11 mouse cellular contexts compared by ENCODE assay signal in genomic region chr3:49908426-49909341, GRCm38 (mm10).
DNase-seq lines count a peak whose midpoint lies in the region; ATAC-seq and TF ChIP-seq lines count a peak whose summit lies in the region.
"Had no signal": no experiment of that assay in that cellular context is flagged by ENCODE, and none has a peak within 500 bp of the region (broad histone marks: within the 10 kb centered on the region; RNA-seq: fewer than 3 reads in every experiment).

No protein-coding gene starts in this region.

- no peak for TF ChIP-seq CTCF in lung, embryonic 14.5 days (IDR thresholded peaks at IDR 0.05; ENCODE audit: low read depth)

- peak; percentile 77 for ATAC-seq in lung, embryonic 14.5 days (ENCODE audit: insufficient read depth)
- peak; percentile 92 for ATAC-seq in embryonic facial prominence, embryonic 14.5 days (ENCODE audit: low read depth)
- peak; percentile 92 for ATAC-seq in kidney, embryonic 15.5 days (replicated peaks; ENCODE audit: low FRiP score)
- peak; percentile 29; the same call in 1 of the 2 replicates for ATAC-seq in neural tube, embryonic 14.5 days (ENCODE audit: low read depth)
- ATAC-seq in forebrain, embryonic 16.5 days, result no peak

- no peak overlapping the region for H3K9ac ChIP-seq in lung, embryonic 14.5 days
- H3K9ac ChIP-seq in embryonic facial prominence, embryonic 14.5 days (ENCODE audit: low read depth, low read length), result peak overlapping the region; percentile 21; the same call in 1 of the 2 replicates
- no peak overlapping the region for H3K9ac ChIP-seq in kidney, embryonic 15.5 days
- H3K9ac ChIP-seq in neural tube, embryonic 14.5 days (replicated peaks; ENCODE audit: low read depth, low read length), result no peak overlapping the region
- H3K9ac ChIP-seq in forebrain, embryonic 16.5 days (replicated peaks; ENCODE audit: low read depth, low read length), result no peak overlapping the region

- no peaks in the 10 kb centered on the region for H3K4me1 ChIP-seq in lung, embryonic 14.5 days (ENCODE audit: insufficient read depth)
- peaks cover 11% of the 10 kb centered on the region for H3K4me1 ChIP-seq in embryonic facial prominence, embryonic 14.5 days (ENCODE audit: control insufficient read depth, insufficient read depth, low read length)
- H3K4me1 ChIP-seq in kidney, embryonic 15.5 days, result peaks cover 31% of the 10 kb centered on the region
- H3K4me1 ChIP-seq in neural tube, embryonic 14.5 days (ENCODE audit: control insufficient read depth, insufficient read depth, low read length), result 0 out of 2 replicates have a peak, but pooled peaks cover 6% of the 10 kb centered on the region
- no peaks in the 10 kb centered on the region for H3K4me1 ChIP-seq in forebrain, embryonic 16.5 days (replicated peaks; ENCODE audit: control insufficient read depth, insufficient read depth, low read length)

- H3K4me3 ChIP-seq in lung, embryonic 14.5 days (ENCODE audit: low read depth, low read length), result no peak overlapping the region
- H3K4me3 ChIP-seq in embryonic facial prominence, embryonic 14.5 days (ENCODE audit: low read depth, low read length), result no peak overlapping the region
- no peak overlapping the region for H3K4me3 ChIP-seq in kidney, embryonic 15.5 days (replicated peaks)
- H3K4me3 ChIP-seq in neural tube, embryonic 14.5 days (ENCODE audit: low read depth, low read length), result no peak overlapping the region
- H3K4me3 ChIP-seq in forebrain, embryonic 16.5 days (replicated peaks; ENCODE audit: low read length), result no peak overlapping the region
- H3K4me3 ChIP-seq: myocyte had no signal

- no peak overlapping the region for H3K4me2 ChIP-seq in lung, embryonic 14.5 days
- peak overlapping the region; percentile 35 for H3K4me2 ChIP-seq in embryonic facial prominence, embryonic 14.5 days (ENCODE audit: low read depth, low read length)
- H3K4me2 ChIP-seq in kidney, embryonic 15.5 days, result peak overlapping the region; percentile 43
- H3K4me2 ChIP-seq in neural tube, embryonic 14.5 days (ENCODE audit: low read depth, low read length), result no peak overlapping the region; the same call in 1 of the 2 replicates
- H3K4me2 ChIP-seq in forebrain, embryonic 16.5 days (ENCODE audit: low read length), result no peak overlapping the region

- 29% methylated on average over 12 of the region's 12 CpGs for WGBS in lung, embryonic 14.5 days
- WGBS in embryonic facial prominence, embryonic 14.5 days, result 16% methylated on average over 12 of the region's 12 CpGs
- 14% methylated on average over 12 of the region's 12 CpGs for WGBS in kidney, embryonic 15.5 days
- 14% methylated on average over 12 of the region's 12 CpGs for WGBS in neural tube, embryonic 14.5 days
- WGBS in forebrain, embryonic 16.5 days, result 56% methylated on average over 12 of the region's 12 CpGs

- peak; percentile 80 for DNase-seq in lung, embryonic 14.5 days
- no peak for DNase-seq in lung, postnatal 25 days (ENCODE audit: low spot score)
- peak; percentile 95 for DNase-seq in embryonic facial prominence, embryonic 14.5 days (ENCODE audit: low spot score)
- DNase-seq in layer of hippocampus, postnatal 14 days (ENCODE audit: low spot score in 2 of 2), result no peak
- no peak for DNase-seq in spleen, postnatal 10 days (ENCODE audit: low spot score in 2 of 2)
- DNase-seq: cerebellum, postnatal 36 days had no signal

- H3K9me3 ChIP-seq in lung, embryonic 14.5 days (ENCODE audit: low read depth, low read length), result no peaks in the 10 kb centered on the region
- no peaks in the 10 kb centered on the region for H3K9me3 ChIP-seq in embryonic facial prominence, embryonic 14.5 days (ENCODE audit: control insufficient read depth, low read length)
- no peaks in the 10 kb centered on the region for H3K9me3 ChIP-seq in kidney, embryonic 15.5 days (replicated peaks)
- no peaks in the 10 kb centered on the region for H3K9me3 ChIP-seq in neural tube, embryonic 14.5 days (ENCODE audit: control insufficient read depth, low read length)
- H3K9me3 ChIP-seq in forebrain, embryonic 16.5 days (ENCODE audit: control insufficient read depth, low read length), result no peaks in the 10 kb centered on the region

- H3K27me3 ChIP-seq in lung, embryonic 14.5 days (ENCODE audit: insufficient read depth, low read length), result no peaks in the 10 kb centered on the region
- no peaks in the 10 kb centered on the region for H3K27me3 ChIP-seq in embryonic facial prominence, embryonic 14.5 days (replicated peaks; ENCODE audit: control insufficient read depth, insufficient read depth, low read length)
- no peaks in the 10 kb centered on the region for H3K27me3 ChIP-seq in kidney, embryonic 15.5 days
- H3K27me3 ChIP-seq in neural tube, embryonic 14.5 days (ENCODE audit: control insufficient read depth, insufficient read depth, low read length), result no peaks in the 10 kb centered on the region
- H3K27me3 ChIP-seq in forebrain, embryonic 16.5 days (replicated peaks; ENCODE audit: control insufficient read depth, insufficient read depth, low read length), result no peaks in the 10 kb centered on the region

- no peaks in the 10 kb centered on the region for H3K36me3 ChIP-seq in lung, embryonic 14.5 days (ENCODE audit: insufficient read depth)
- H3K36me3 ChIP-seq in embryonic facial prominence, embryonic 14.5 days (ENCODE audit: control insufficient read depth, insufficient read depth, low read length), result no peaks in the 10 kb centered on the region
- no peaks in the 10 kb centered on the region for H3K36me3 ChIP-seq in kidney, embryonic 15.5 days
- no peaks in the 10 kb centered on the region for H3K36me3 ChIP-seq in neural tube, embryonic 14.5 days (ENCODE audit: control insufficient read depth, insufficient read depth, low read length)
- H3K36me3 ChIP-seq in forebrain, embryonic 16.5 days (ENCODE audit: control insufficient read depth, insufficient read depth), result no peaks in the 10 kb centered on the region
- H3K36me3 ChIP-seq: G1E had no signal

- H3K27ac ChIP-seq in lung, embryonic 14.5 days (ENCODE audit: low read depth), result peak overlapping the region; percentile 43
- peak overlapping the region; percentile 88 for H3K27ac ChIP-seq in embryonic facial prominence, embryonic 14.5 days (replicated peaks; ENCODE audit: low read depth, low read length)
- peak overlapping the region; percentile 92 for H3K27ac ChIP-seq in kidney, embryonic 15.5 days
- H3K27ac ChIP-seq in neural tube, embryonic 14.5 days (ENCODE audit: low read depth, low read length), result no peak overlapping the region
- H3K27ac ChIP-seq in forebrain, embryonic 16.5 days (ENCODE audit: low read length), result no peak overlapping the region

Comparison
In these comparisons a context has a peak if more than half of its experiments do, and no peak if none do; other contexts are left out.
1. DNase-seq: peak in lung, embryonic 14.5 days (single experiment) and embryonic facial prominence, embryonic 14.5 days (single experiment); none in lung, postnatal 25 days (single experiment), layer of hippocampus, postnatal 14 days (0 of 2) and spleen, postnatal 10 days (0 of 2).
2. H3K27ac ChIP-seq: peak in lung, embryonic 14.5 days (single experiment), embryonic facial prominence, embryonic 14.5 days (single experiment) and kidney, embryonic 15.5 days (single experiment); none in neural tube, embryonic 14.5 days (single experiment) and forebrain, embryonic 16.5 days (single experiment).
3. H3K4me2 ChIP-seq: peak in embryonic facial prominence, embryonic 14.5 days (single experiment) and kidney, embryonic 15.5 days (single experiment); none in lung, embryonic 14.5 days (single experiment), neural tube, embryonic 14.5 days (single experiment) and forebrain, embryonic 16.5 days (single experiment).